10 mouse cellular contexts compared by ENCODE assay signal in the genomic region with DNA sequence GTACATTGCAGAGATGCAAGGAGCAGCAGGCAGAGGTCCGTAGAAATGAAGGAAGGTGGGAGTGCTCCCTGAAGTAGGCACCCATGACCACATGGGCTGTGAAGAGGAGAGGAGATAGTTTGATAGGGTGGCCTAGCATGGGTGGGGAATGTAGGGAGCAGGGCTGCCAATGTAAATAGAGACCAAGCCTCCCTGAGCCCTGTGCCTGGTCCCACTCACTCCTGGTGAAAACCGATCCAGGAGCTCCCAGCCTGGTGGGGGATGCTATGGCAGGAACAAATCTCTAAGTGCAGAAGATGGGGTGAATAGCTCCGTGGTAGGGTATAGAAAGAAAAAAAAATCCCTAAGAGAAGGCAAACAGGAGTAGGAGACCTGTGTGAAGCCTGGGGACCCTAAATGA. TPM values are rescaled to one million over a fixed set of nuclear protein-coding genes. Genes with fewer than 3 reads are reported as not detected.
"Had no signal": no experiment of that assay in that cellular context is flagged by ENCODE, and none has a peak within 500 bp of the region (broad histone marks: within the 10 kb centered on the region; RNA-seq: fewer than 3 reads in every experiment).

No protein-coding gene starts in this region.

RNA-seq across cellular contexts. Expression of a gene that starts 52.1 kb away (rescaled TPM):
- polyA plus RNA-seq: limb, embryonic 13.5 days; liver, embryonic 14.5 days; midbrain, embryonic 10.5 days; midbrain, embryonic 13.5 days; myocyte; neural tube, embryonic 13.5 days had no signal

RNA-seq across cellular contexts. Expression of a gene that starts 54.7 kb away (rescaled TPM):
- polyA plus RNA-seq: limb, embryonic 13.5 days; liver, embryonic 14.5 days; liver, postnatal 0 days; midbrain, embryonic 10.5 days; midbrain, embryonic 13.5 days; midbrain, embryonic 16.5 days; myocyte; neural tube, embryonic 13.5 days; stomach, postnatal 0 days; thymus, adult 2 months had no signal
